Mouse (Mus musculus): ENCODE results near the gene Dbf4. TPM values are rescaled to one million over a fixed set of nuclear protein-coding genes. Genes with fewer than 3 reads are reported as not detected.

Gene Dbf4
- polyA plus RNA-seq (2015; fragmentation: Nextera tagmentation; extraction: Ambion mirVana) = 7.0 and 11.2 TPM in 2 replicates

GRCm38 (mm10) chr5:8422157-8422931 lies at the start of gene Dbf4, which contains the start of gene Slc25a40:
Gene Dbf4, minus strand, starts transcription at chr5:8422716.
Gene Slc25a40, plus strand, starts transcription at chr5:8422850.
- H3K4me1 ChIP-seq (ENCODE audit: control insufficient read depth, insufficient read depth, low read length) = peaks cover 12% of the 10 kb centered on the region
- H3K4me3 ChIP-seq (ENCODE audit: low read depth, low read length) = peak within 1 kb of the TSS; percentile 93
- H3K27ac ChIP-seq (ENCODE audit: low read length) = peak within 1 kb of the TSS; percentile 76
- peak; percentile 98 for ATAC-seq
- H3K9ac ChIP-seq (ENCODE audit: low read depth, low read length) = peak within 1 kb of the TSS; percentile 78
- no peaks in the 10 kb centered on the region for H3K36me3 ChIP-seq (ENCODE audit: control insufficient read depth, insufficient read depth, low read length)
- under 1% methylated on average over 74 of the region's 93 CpGs for WGBS
- no peaks in the 10 kb centered on the region for H3K9me3 ChIP-seq (replicated peaks; ENCODE audit: control insufficient read depth, low read length, poor library complexity, severe bottlenecking)
- peak within 1 kb of the TSS; percentile 91 for H3K4me2 ChIP-seq (ENCODE audit: low read length)
- no peaks in the 10 kb centered on the region for H3K27me3 ChIP-seq (ENCODE audit: control insufficient read depth, insufficient read depth, low read depth, low read length)

- Histone ChIP-seq H3K9me3 (replicated peaks; ENCODE audit: control insufficient read depth, low read length, poor library complexity, severe bottlenecking) (no peaks in the 10 kb centered on the region), H3K27me3 (ENCODE audit: control insufficient read depth, insufficient read depth, low read depth, low read length) (no peaks in the 10 kb centered on the region), H3K4me1 (ENCODE audit: control insufficient read depth, insufficient read depth, low read length) (no peaks in the 10 kb centered on the region), H3K4me3 (ENCODE audit: low read depth, low read length) (no peak overlapping the region), H3K36me3 (ENCODE audit: control insufficient read depth, insufficient read depth, low read length) (0 out of 2 replicates have a peak, but pooled peaks cover 4% of the 10 kb centered on the region), H3K27ac (ENCODE audit: low read length) (no peak overlapping the region), H3K9ac (ENCODE audit: low read depth, low read length) (no peak overlapping the region), H3K4me2 (ENCODE audit: low read length) (no peak overlapping the region)
- 95% methylated on average over 5 of the region's 5 CpGs for whole genome bisulfite sequencing
- no peak for ATAC-seq
Measured at GRCm38 (mm10) chr5:8456561-8456960, 34.0 kb upstream of the Dbf4 start.

DNA sequence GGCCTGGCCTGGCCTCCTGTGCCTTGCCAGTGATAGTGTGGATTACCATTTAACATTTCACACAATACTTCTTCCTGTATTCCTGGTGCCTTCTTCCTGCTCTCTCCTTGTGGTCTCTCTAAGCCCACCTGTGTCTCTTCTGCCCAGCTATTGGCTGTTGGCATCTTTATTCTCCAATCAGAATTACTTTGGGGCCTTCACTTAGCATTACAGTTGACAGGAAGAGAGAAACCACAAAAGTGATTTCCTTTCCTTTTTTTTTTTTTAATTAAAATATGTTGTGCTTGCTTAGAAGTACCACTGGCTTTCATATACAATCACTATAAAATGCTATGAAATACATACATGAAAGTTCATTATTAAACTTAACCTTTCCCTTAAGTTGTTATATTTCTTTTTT lies 33.0 kb upstream of the Dbf4 start:
- Histone ChIP-seq H3K4me3 (ENCODE audit: low read depth, low read length) (no peak overlapping the region), H3K27ac (ENCODE audit: low read length) (no peak overlapping the region), H3K36me3 (ENCODE audit: control insufficient read depth, insufficient read depth, low read length) (0 out of 2 replicates have a peak, but pooled peaks cover 4% of the 10 kb centered on the region), H3K9me3 (replicated peaks; ENCODE audit: control insufficient read depth, low read length, poor library complexity, severe bottlenecking) (no peaks in the 10 kb centered on the region), H3K9ac (ENCODE audit: low read depth, low read length) (no peak overlapping the region), H3K4me2 (ENCODE audit: low read length) (no peak overlapping the region), H3K4me1 (ENCODE audit: control insufficient read depth, insufficient read depth, low read length) (no peaks in the 10 kb centered on the region), H3K27me3 (ENCODE audit: control insufficient read depth, insufficient read depth, low read depth, low read length) (no peaks in the 10 kb centered on the region)
- ATAC-seq = no peak

- Histone ChIP-seq H3K36me3 (ENCODE audit: control insufficient read depth, insufficient read depth, low read length) (no peaks in the 10 kb centered on the region), H3K4me2 (ENCODE audit: low read length) (no peak overlapping the region), H3K4me1 (ENCODE audit: control insufficient read depth, insufficient read depth, low read length) (no peaks in the 10 kb centered on the region), H3K9me3 (replicated peaks; ENCODE audit: control insufficient read depth, low read length, poor library complexity, severe bottlenecking) (no peaks in the 10 kb centered on the region), H3K27me3 (ENCODE audit: control insufficient read depth, insufficient read depth, low read depth, low read length) (no peaks in the 10 kb centered on the region), H3K4me3 (ENCODE audit: low read depth, low read length) (no peak overlapping the region), H3K9ac (ENCODE audit: low read depth, low read length) (no peak overlapping the region), H3K27ac (ENCODE audit: low read length) (no peak overlapping the region)
- 78% methylated on average over 2 of the region's 2 CpGs for WGBS
- ATAC-seq = no peak
Measured at GRCm38 (mm10) chr5:8439095-8439494, 16.6 kb upstream of the Dbf4 start.

GRCm38 (mm10) chr5:8437481-8438156 lies 15.1 kb upstream of the Dbf4 start:
- H3K27me3 ChIP-seq (ENCODE audit: control insufficient read depth, insufficient read depth, low read depth, low read length) = no peaks in the 10 kb centered on the region
- WGBS = 92% methylated on average over 5 of the region's 5 CpGs
- no peaks in the 10 kb centered on the region for H3K4me1 ChIP-seq (ENCODE audit: control insufficient read depth, insufficient read depth, low read length)
- no peaks in the 10 kb centered on the region for H3K36me3 ChIP-seq (ENCODE audit: control insufficient read depth, insufficient read depth, low read length)
- H3K9ac ChIP-seq (ENCODE audit: low read depth, low read length) = no peak overlapping the region
- H3K9me3 ChIP-seq (replicated peaks; ENCODE audit: control insufficient read depth, low read length, poor library complexity, severe bottlenecking) = no peaks in the 10 kb centered on the region
- no peak overlapping the region for H3K27ac ChIP-seq (ENCODE audit: low read length)
- H3K4me3 ChIP-seq (ENCODE audit: low read depth, low read length) = no peak overlapping the region
- ATAC-seq = no peak
- no peak overlapping the region for H3K4me2 ChIP-seq (ENCODE audit: low read length)

- Histone ChIP-seq H3K4me2 (ENCODE audit: low read length) (no peak overlapping the region), H3K27ac (ENCODE audit: low read length) (no peak overlapping the region), H3K9me3 (replicated peaks; ENCODE audit: control insufficient read depth, low read length, poor library complexity, severe bottlenecking) (no peaks in the 10 kb centered on the region), H3K4me3 (ENCODE audit: low read depth, low read length) (no peak overlapping the region), H3K27me3 (ENCODE audit: control insufficient read depth, insufficient read depth, low read depth, low read length) (no peaks in the 10 kb centered on the region), H3K36me3 (ENCODE audit: control insufficient read depth, insufficient read depth, low read length) (no peaks in the 10 kb centered on the region), H3K4me1 (ENCODE audit: control insufficient read depth, insufficient read depth, low read length) (peaks cover 12% of the 10 kb centered on the region), H3K9ac (ENCODE audit: low read depth, low read length) (no peak overlapping the region)
- 88% methylated on average over 5 of the region's 5 CpGs for WGBS
- no peak for ATAC-seq
Measured at GRCm38 (mm10) chr5:8425899-8426298, 3.4 kb upstream of the Dbf4 start.

DNA sequence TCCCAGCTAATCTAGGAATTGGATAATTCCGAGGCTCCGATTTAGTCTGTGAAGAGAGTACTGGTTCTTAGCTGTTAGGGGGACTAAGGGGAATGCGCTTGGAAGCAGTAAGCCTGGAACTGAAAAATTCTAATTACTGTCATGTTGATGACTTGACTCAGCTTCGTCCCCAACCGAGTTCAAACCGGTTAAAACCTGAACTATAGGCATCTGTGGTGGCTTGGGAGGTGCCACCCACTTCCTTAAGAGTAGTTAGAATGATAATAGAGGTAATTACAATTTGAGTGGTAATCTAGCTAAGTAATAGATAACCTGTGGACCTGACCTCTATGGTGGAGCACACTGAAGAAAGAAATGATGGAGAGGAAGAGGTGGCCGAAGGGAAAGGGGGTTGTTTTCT lies 1.6 kb upstream of the Dbf4 start:
- 21% methylated on average over 7 of the region's 7 CpGs for WGBS
- Histone ChIP-seq H3K36me3 (ENCODE audit: control insufficient read depth, insufficient read depth, low read length) (no peaks in the 10 kb centered on the region), H3K9me3 (replicated peaks; ENCODE audit: control insufficient read depth, low read length, poor library complexity, severe bottlenecking) (no peaks in the 10 kb centered on the region), H3K4me1 (ENCODE audit: control insufficient read depth, insufficient read depth, low read length) (peaks cover 12% of the 10 kb centered on the region), H3K27ac (ENCODE audit: low read length) (no peak overlapping the region), H3K4me3 (ENCODE audit: low read depth, low read length) (peak overlapping the region; percentile 93), H3K27me3 (ENCODE audit: control insufficient read depth, insufficient read depth, low read depth, low read length) (no peaks in the 10 kb centered on the region), H3K4me2 (ENCODE audit: low read length) (peak overlapping the region; percentile 91), H3K9ac (ENCODE audit: low read depth, low read length) (peak overlapping the region; percentile 22; the same call in 1 of the 2 replicates)
- no peak for ATAC-seq

GRCm38 (mm10) chr5:8422932-8423928 lies 714 bp upstream of the Dbf4 start:
- under 1% methylated on average over 38 of the region's 40 CpGs for WGBS
- peak overlapping the region; percentile 78 for H3K9ac ChIP-seq (ENCODE audit: low read depth, low read length)
- H3K4me1 ChIP-seq (ENCODE audit: control insufficient read depth, insufficient read depth, low read length) = peaks cover 12% of the 10 kb centered on the region
- peak overlapping the region; percentile 91 for H3K4me2 ChIP-seq (ENCODE audit: low read length)
- no peaks in the 10 kb centered on the region for H3K27me3 ChIP-seq (ENCODE audit: control insufficient read depth, insufficient read depth, low read depth, low read length)
- no peaks in the 10 kb centered on the region for H3K36me3 ChIP-seq (ENCODE audit: control insufficient read depth, insufficient read depth, low read length)
- ATAC-seq = peak; percentile 26; the same call in 1 of the 2 replicates
- peak overlapping the region; percentile 93 for H3K4me3 ChIP-seq (ENCODE audit: low read depth, low read length)
- peak overlapping the region; percentile 76 for H3K27ac ChIP-seq (ENCODE audit: low read length)
- H3K9me3 ChIP-seq (replicated peaks; ENCODE audit: control insufficient read depth, low read length, poor library complexity, severe bottlenecking) = no peaks in the 10 kb centered on the region
